Mouse (Mus musculus): ENCODE data around the gene Gbp6.
"Not testable (repeated sequence)": the region's sequence is repeated elsewhere in the genome, so short reads cannot be mapped to it uniquely, and the experiment has no call there.

GRCm38 (mm10) chr5:105260673-105261072, 32.8 kb downstream of the Gbp6 start:
- not testable (repeated sequence) for TF ChIP-seq CTCF (IDR thresholded peaks at IDR 0.05; ENCODE audit: low read depth, low read length); POLR2A (IDR thresholded peaks at IDR 0.05; ENCODE audit: extremely low read depth, insufficient read depth, low read length)

Data from liver, adult 2 months (tissue).